Mouse (Mus musculus): ENCODE data around the gene Gm3336.

DNA sequence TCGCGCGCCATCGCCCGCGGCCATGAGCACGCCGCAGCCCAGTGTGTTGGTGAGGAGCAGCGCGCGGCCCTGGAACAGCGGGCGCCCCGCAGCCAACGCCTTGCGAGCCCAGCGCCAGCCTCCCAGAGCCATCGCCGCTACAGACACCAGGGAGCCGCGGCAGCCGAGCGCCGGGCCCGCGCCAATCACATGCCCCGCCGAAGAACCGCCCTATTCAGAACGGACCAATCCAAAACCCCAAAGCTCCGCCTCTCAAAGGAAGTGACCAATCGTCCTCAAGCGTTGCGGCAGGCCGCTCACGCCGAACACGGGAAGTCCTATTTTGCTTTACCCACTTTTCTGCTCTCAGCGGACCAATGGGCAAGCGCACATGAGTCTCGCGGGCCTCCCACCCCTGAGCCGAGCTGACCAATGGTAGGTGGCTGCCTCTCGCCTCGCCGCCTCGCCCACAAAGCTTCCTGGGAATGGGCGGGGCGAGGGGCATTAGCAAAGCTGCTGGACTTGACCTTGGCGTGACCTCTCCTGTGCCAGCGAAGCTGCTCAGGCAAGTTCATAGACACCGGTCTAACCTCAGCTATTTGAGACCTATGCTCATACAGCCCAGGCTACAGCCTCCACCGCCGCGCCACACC lies 42.5 kb downstream of the Gm3336 start, which contains the start of gene Mpv17l2:
- no peak for TF ChIP-seq FLI1 (IDR thresholded peaks at IDR 0.05; ENCODE audit: low read length)
- TF ChIP-seq GATA1 (IDR thresholded peaks at IDR 0.05; ENCODE audit: borderline replicate concordance, low read length): no peak
